Mouse (Mus musculus) kidney, embryonic 15.5 days (tissue): ENCODE results near the gene Ptges. TPM values are rescaled to one million over a fixed set of nuclear protein-coding genes. Genes with fewer than 3 reads are reported as not detected.
A peak's percentile ranks its signal among the peaks of the same experiment; 100 is the strongest.

Experiments used
- ATAC-seq: fragments of 200-750 bp; cut with Nextera tagmentation; replicated peaks from 2 replicates; pipeline ENCODE4 v1.8.0; 2017; ENCODE audit warnings: moderate TSS enrichment; ENCODE audit not compliant: low FRiP score
- H3K27ac ChIP-seq: fragments of 300-500 bp; sonication (generic); 2 replicates; pipeline ENCODE4 v1.5.1; 2015; ENCODE audit warnings: mild to moderate bottlenecking, inconsistent platforms
- H3K27me3 ChIP-seq: fragments of 300-500 bp; sonication (generic); 2 replicates; pipeline ENCODE4 v1.6.1; 2015; ENCODE audit warnings: inconsistent platforms
- H3K36me3 ChIP-seq: fragments of 300-500 bp; sonication (generic); 2 replicates; pipeline ENCODE4 v1.6.1; 2015; ENCODE audit warnings: inconsistent platforms
- H3K4me1 ChIP-seq: fragments of 300-500 bp; sonication (generic); 2 replicates; pipeline ENCODE4 v1.6.1; 2015; ENCODE audit warnings: inconsistent platforms
- H3K4me2 ChIP-seq: fragments of 300-500 bp; sonication (generic); 2 replicates; pipeline ENCODE4 v1.6.1; 2015; ENCODE audit warnings: moderate library complexity, mild to moderate bottlenecking, inconsistent platforms
- H3K4me3 ChIP-seq: fragments of 300-500 bp; sonication (generic); replicated peaks from 2 replicates; pipeline ENCODE4 v1.5.1; 2015; ENCODE audit warnings: mild to moderate bottlenecking, inconsistent platforms
- H3K9ac ChIP-seq: fragments of 300-500 bp; sonication (generic); 2 replicates; pipeline ENCODE4 v1.6.1; 2015; ENCODE audit warnings: mild to moderate bottlenecking, inconsistent platforms
- H3K9me3 ChIP-seq: fragments of 300-500 bp; sonication (generic); replicated peaks from 2 replicates; pipeline ENCODE4 v1.6.1; 2016; ENCODE audit warnings: inconsistent platforms
- WGBS: fragments of 180-500 bp; shearing (Covaris S2); methylation state at CpG from one replicate; pipeline ENCODE4 v1.1.7; 2015; ENCODE audit warnings: mixed read lengths; 5-methylcytosine and 5-hydroxymethylcytosine counted together
- polyA plus RNA-seq: library from polyadenylated mRNA; unstranded; fragments of >200 nt; fragmentation: Nextera tagmentation; extraction: Ambion mirVana; gene quantifications from 2 replicates; pipeline ENCODE4 v1.2.1, GENCODE M21; 2015

Ptges gene
- polyA plus RNA-seq, 1 experiment from 2014 or later: 13.3 TPM

DNA sequence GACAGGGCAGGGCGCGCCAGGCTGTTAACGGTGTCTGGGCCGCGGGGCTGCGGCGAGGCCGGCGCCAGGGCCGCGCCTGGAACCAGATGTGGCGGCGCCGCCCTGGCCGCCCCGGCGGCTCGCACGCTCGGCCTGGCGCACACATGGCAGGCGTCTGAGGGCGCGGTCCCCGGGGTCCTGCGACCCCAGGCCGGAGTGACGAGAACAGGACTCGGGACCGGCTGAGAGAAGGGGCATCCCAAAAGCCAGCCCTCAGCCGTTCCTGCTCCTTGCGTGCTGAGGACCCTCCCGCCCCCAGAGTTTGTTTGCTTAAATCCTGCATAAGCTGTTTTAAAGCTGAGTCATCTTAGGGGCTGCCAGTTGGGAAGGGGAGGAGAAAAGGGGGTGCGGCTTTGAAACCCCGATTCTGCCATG is 64.7 kb downstream of the Ptges start:
- peak overlapping the region; percentile 43; the same call in 1 of the 2 replicates for H3K27ac ChIP-seq
- peak overlapping the region; percentile 32; the same call in 1 of the 2 replicates for H3K9ac ChIP-seq
- H3K4me3 ChIP-seq: peak overlapping the region; percentile 35
- ATAC-seq: peak; percentile 54; the same call in 1 of the 2 replicates
- no peaks in the 10 kb centered on the region for H3K36me3 ChIP-seq
- 3% methylated on average over 35 of the region's 35 CpGs for WGBS
- peaks cover 24% of the 10 kb centered on the region for H3K4me1 ChIP-seq
- peaks cover 17% of the 10 kb centered on the region for H3K27me3 ChIP-seq
- H3K4me2 ChIP-seq: peak overlapping the region; percentile 60
- H3K9me3 ChIP-seq: no peaks in the 10 kb centered on the region

DNA sequence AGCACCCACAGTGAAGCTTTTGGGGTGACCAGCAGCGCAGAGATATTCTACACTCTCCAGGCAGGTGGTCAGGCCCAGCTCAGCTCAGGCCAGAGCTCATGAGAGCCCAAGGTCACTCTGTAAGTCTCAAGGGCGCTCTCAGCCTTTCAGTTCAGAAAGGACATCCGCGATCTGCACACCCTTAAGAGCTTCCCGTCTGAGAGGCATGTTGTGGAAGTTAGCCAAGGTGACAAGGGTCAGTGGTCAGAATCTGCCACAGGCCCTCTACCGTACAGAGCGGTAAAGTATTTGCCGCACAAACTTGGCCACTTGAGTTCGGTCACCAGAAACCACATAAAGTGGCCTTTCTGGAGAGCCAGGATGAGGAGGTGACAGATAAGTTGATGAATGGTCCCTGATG is 66.1 kb downstream of the Ptges start:
- Histone ChIP-seq H3K27me3 (peaks cover 17% of the 10 kb centered on the region), H3K9ac (0 out of 2 replicates have a peak overlapping the region, but pooled peaks have one; percentile 17), H3K27ac (no peak overlapping the region), H3K9me3 (no peaks in the 10 kb centered on the region), H3K4me3 (no peak overlapping the region), H3K36me3 (no peaks in the 10 kb centered on the region), H3K4me1 (peaks cover 30% of the 10 kb centered on the region), H3K4me2 (no peak overlapping the region)
- ATAC-seq: no peak
- WGBS: 29% methylated on average over 9 of the region's 9 CpGs

DNA sequence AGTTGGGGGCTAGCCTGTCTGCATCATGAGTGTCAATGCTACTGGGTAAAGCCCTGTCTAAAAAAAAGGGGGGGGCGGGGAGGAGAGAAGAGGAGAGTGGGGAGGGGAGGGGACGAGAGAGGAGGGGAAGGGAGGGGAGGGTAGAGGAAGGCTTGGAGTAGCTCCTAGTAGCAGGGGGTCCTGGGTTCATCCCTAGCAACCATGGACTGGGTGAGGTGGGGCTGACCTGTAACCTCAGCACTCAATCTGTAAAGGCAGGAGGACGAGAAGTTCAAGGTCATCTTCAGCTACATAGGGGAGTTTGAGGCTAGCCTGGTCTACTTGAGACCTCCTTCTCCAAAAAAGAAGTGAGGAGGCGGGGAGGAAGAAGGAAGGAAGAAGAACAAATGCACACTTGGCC is 67.6 kb downstream of the Ptges start:
- H3K9ac ChIP-seq: no peak overlapping the region
- no peak overlapping the region for H3K4me2 ChIP-seq
- peaks cover 17% of the 10 kb centered on the region for H3K27me3 ChIP-seq
- H3K4me1 ChIP-seq: peaks cover 33% of the 10 kb centered on the region
- no peaks in the 10 kb centered on the region for H3K9me3 ChIP-seq
- H3K27ac ChIP-seq: no peak overlapping the region
- WGBS: 75% methylated on average over 4 of the region's 4 CpGs
- no peak for ATAC-seq
- no peak overlapping the region for H3K4me3 ChIP-seq
- H3K36me3 ChIP-seq: no peaks in the 10 kb centered on the region

DNA sequence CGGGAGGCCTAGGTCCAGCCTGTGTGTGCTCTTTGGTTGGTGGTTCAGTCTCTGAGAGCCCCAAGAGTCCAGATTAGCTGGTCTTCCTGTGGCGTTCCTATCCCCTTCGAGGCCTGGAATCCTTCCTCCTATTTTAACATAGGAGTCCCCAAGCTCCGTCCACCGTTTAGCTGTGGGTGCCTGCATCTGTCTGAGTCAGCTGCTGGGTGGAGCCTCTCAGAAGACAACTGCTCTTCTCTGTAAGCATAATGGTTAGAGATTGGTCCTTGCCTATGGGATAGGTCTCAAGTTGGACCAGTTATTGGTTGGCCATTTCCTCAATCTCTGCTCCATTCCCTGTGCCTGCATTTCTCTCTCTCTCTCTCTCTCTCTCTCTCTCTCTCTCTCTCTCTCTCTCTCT is 69.9 kb downstream of the Ptges start:
- H3K4me1 ChIP-seq: peaks cover 25% of the 10 kb centered on the region
- H3K9me3 ChIP-seq: no peaks in the 10 kb centered on the region
- no peak overlapping the region for H3K27ac ChIP-seq
- no peak overlapping the region for H3K4me2 ChIP-seq
- H3K4me3 ChIP-seq: no peak overlapping the region
- 69% methylated on average over 5 of the region's 5 CpGs for WGBS
- H3K36me3 ChIP-seq: no peaks in the 10 kb centered on the region
- ATAC-seq: no peak
- no peak overlapping the region for H3K9ac ChIP-seq
- H3K27me3 ChIP-seq: peaks cover 13% of the 10 kb centered on the region

DNA sequence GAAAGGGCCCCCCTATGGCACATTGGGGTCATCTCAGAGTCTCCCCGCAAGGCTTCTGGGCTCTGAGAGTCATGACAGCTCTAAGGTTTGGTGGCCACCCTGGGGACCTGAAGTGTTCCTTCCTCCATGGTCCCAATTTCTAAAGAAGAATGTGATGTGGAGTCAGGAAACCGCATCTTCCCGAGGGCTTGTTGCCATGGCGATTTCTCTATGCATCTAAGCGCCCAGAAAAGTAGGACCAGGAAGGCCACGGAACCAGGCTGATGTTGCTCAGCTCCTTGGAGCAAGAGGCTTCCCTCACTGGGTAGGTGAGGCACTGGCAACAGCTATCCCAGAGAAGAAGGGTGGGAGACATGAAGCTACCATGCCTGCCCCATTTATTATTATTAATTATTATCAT is 72.6 kb downstream of the Ptges start:
- WGBS: 75% methylated on average over 6 of the region's 6 CpGs
- no peak overlapping the region for H3K4me3 ChIP-seq
- H3K27me3 ChIP-seq: no peaks in the 10 kb centered on the region
- no peak for ATAC-seq
- no peaks in the 10 kb centered on the region for H3K9me3 ChIP-seq
- H3K9ac ChIP-seq: no peak overlapping the region
- no peak overlapping the region for H3K27ac ChIP-seq
- no peaks in the 10 kb centered on the region for H3K36me3 ChIP-seq
- peaks cover 21% of the 10 kb centered on the region for H3K4me1 ChIP-seq
- H3K4me2 ChIP-seq: no peak overlapping the region

DNA sequence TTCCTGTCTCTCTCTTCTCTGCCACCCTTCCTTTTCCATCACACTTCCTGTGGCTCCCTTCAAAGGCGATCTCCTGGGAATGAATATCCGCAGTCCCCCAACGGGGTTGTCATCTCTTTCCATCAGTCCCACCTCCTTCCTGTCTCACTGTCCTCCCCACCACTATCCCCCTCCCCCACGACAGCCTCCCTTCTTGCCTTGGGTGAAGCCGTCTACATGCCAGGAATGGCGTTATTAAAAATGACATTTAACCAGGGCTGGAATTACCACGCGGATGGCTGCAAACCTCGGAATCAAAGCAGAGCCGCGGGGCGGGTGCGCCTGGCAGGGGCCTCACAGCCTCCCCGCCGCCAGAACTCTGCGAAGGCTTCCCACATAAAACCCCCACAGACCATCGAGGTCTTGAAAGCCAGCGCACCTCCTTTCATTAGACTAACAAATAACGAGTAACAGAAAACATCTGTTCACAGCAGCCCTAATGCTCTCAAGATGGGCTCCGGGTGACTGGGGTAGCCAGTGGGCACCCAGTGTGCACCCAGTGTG is 76.8 kb downstream of the Ptges start:
- Histone ChIP-seq H3K4me2 (no peak overlapping the region), H3K27ac (no peak overlapping the region)

DNA sequence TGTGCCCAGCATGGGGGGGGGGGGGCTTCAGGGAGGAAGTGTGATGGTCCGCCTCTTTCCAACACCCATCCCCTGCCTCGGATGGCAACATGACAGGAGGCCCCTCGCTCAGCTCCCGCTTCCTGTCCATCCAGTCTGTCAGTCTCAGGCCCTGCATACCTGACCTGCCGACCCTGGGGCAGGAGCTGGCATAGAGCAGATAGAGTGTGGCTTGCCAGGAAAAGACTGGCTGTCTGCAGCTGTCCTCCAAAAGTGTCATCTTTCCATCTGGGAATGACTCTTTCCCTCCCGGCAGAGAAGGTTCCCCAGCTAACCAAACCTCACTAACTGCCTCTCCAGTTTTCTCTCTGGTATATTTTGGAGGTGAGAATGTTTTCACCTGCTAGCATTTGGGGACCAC is 79.1 kb downstream of the Ptges start:
- H3K36me3 ChIP-seq: no peaks in the 10 kb centered on the region
- 21% methylated on average over 6 of the region's 6 CpGs for WGBS
- peaks cover 10% of the 10 kb centered on the region for H3K27me3 ChIP-seq
- H3K27ac ChIP-seq: no peak overlapping the region
- H3K4me2 ChIP-seq: no peak overlapping the region
- H3K4me3 ChIP-seq: no peak overlapping the region
- H3K9ac ChIP-seq: no peak overlapping the region
- ATAC-seq: no peak
- H3K4me1 ChIP-seq: peaks cover 37% of the 10 kb centered on the region
- no peaks in the 10 kb centered on the region for H3K9me3 ChIP-seq

More for the DNA sequence above, 76.8 kb downstream of the Ptges start:
- H3K9ac ChIP-seq: no peak overlapping the region
- ATAC-seq: no peak
- H3K36me3 ChIP-seq: no peaks in the 10 kb centered on the region
- WGBS: 20% methylated on average over 20 of the region's 20 CpGs
- H3K4me1 ChIP-seq: peaks cover 20% of the 10 kb centered on the region
- no peaks in the 10 kb centered on the region for H3K9me3 ChIP-seq
- H3K4me3 ChIP-seq: no peak overlapping the region
- H3K27me3 ChIP-seq: no peaks in the 10 kb centered on the region

DNA sequence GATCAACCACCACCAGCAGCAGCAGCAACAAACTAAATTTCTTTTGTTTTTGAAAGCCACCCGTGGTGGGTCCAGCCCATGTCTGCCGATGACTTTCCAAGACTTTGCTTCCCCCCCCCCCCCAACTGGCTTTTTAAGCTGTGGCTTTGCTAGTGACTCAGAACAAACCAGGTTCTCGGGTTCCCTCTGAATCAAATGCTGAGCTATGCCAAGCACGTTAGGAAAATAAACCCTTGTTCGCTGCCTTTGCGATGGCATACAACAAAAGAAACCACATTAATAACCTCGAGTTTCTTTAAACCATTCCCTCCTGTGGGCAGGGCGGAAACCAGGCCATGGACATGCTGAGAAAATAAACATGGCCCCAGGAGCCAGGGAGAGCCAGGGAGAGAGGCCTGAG is 81.5 kb downstream of the Ptges start:
- H3K9me3 ChIP-seq: no peaks in the 10 kb centered on the region
- H3K36me3 ChIP-seq: no peaks in the 10 kb centered on the region
- no peak overlapping the region for H3K27ac ChIP-seq
- H3K4me2 ChIP-seq: no peak overlapping the region
- H3K9ac ChIP-seq: no peak overlapping the region
- peaks cover 24% of the 10 kb centered on the region for H3K27me3 ChIP-seq
- no peak for ATAC-seq
- H3K4me3 ChIP-seq: no peak overlapping the region
- peaks cover 44% of the 10 kb centered on the region for H3K4me1 ChIP-seq
- WGBS: 56% methylated on average over 8 of the region's 8 CpGs

DNA sequence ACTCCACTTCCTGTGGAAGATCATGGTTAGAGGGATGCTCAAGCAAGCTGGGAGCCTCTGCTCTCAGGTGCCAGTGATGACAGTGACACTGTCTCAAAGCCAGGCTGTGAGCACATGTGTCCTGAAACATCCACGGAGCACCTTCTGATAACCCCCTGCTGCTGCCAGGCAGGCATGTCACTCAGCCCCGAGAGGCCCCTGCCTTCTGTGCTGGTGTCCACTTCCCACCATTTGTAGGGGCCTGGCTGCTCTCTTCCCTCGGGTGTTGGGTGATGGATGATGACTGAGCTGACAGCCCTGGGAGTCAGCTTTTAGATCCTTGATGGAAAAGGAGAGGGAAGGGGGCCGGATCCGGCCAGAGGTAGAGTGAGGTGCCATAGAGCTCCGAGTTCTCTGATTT is 82.9 kb downstream of the Ptges start:
- H3K4me2 ChIP-seq: peak overlapping the region; percentile 95
- no peak overlapping the region for H3K9ac ChIP-seq
- H3K9me3 ChIP-seq: no peaks in the 10 kb centered on the region
- WGBS: 17% methylated on average over 6 of the region's 6 CpGs
- H3K36me3 ChIP-seq: no peaks in the 10 kb centered on the region
- H3K27ac ChIP-seq: no peak overlapping the region
- ATAC-seq: no peak
- H3K4me1 ChIP-seq: peaks cover 36% of the 10 kb centered on the region
- H3K4me3 ChIP-seq: no peak overlapping the region
- peaks cover 27% of the 10 kb centered on the region for H3K27me3 ChIP-seq

DNA sequence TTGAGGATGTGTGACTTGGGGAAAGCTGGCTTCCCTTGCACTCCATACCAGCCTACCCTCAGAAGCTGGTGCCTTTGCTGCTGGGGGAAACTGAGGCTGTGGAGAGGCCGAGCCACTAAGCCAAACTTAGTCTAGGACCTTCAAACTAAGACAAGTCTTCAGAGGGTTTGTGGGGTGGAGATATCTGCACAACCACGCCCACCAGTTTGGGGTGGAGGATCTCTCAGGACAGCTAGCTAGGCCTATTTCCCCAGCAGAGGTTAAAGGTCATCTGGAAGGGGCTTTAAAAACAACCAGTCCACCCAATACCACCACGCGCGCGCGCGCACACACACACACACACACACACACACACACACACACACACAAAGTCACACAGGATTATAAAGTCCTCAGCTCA is 83.4 kb downstream of the Ptges start:
- WGBS: 72% methylated on average over 8 of the region's 8 CpGs
- Histone ChIP-seq H3K27me3 (peaks cover 27% of the 10 kb centered on the region), H3K9ac (peak overlapping the region; percentile 75; the same call in 1 of the 2 replicates), H3K4me1 (peaks cover 36% of the 10 kb centered on the region), H3K36me3 (no peaks in the 10 kb centered on the region), H3K4me3 (peak overlapping the region; percentile 71), H3K4me2 (peak overlapping the region; percentile 95), H3K9me3 (no peaks in the 10 kb centered on the region), H3K27ac (no peak overlapping the region)
- 0 out of 2 replicates have a peak, but pooled peaks have one; percentile 3 for ATAC-seq

DNA sequence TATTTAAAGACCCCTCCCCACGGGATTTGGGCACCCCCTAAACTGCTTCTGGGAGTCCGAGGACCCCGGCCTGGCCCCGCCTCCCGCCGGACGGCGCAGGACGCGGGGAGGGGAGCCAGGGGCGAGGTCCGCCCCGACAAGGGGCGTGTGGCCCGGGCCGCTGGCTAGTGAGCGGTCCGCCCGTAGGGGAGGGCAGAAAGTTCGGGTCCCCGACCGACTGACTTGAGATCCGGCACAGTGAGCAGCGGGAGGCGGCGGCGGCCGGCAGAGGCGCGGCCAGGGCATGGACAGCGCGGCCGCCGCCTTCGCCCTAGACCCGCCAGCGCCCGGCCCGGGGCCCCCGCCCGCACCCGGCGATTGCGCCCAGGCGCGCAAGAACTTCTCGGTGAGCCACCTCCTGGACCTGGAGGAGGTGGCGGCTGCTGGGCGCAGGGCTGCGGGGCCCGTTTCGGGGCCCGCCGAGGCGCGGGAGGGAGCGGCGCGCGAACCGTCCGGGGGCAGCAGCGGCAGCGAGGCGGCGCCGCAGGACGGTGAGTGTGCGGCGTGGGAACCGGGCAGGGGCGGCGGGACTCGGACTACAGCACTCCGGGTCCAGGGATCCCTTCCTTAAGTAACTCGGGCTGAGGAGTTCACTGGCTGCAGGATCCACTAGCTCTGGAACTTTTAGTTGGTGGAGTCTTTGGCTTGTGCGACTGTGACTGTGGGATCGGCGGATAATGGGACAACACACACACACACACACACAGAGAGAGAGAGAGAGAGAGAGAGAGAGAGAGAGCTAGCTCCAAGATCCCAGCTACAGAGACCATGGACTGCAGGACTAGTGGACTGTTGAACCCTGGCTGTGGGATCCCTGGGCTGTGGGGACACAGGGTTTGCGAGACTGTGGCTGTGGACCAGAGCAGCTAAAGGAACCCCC is 84.3 kb downstream of the Ptges start:
- Histone ChIP-seq H3K4me1 (peaks cover 33% of the 10 kb centered on the region), H3K9me3 (no peaks in the 10 kb centered on the region), H3K4me2 (peak overlapping the region; percentile 95), H3K9ac (peak overlapping the region; percentile 75), H3K27ac (peak overlapping the region; percentile 41; the same call in 1 of the 2 replicates), H3K27me3 (peaks cover 27% of the 10 kb centered on the region), H3K36me3 (no peaks in the 10 kb centered on the region), H3K4me3 (peak overlapping the region; percentile 71)
- 1% methylated on average over 77 of the region's 80 CpGs for WGBS
- ATAC-seq: peak; percentile 55; the same call in 1 of the 2 replicates

DNA sequence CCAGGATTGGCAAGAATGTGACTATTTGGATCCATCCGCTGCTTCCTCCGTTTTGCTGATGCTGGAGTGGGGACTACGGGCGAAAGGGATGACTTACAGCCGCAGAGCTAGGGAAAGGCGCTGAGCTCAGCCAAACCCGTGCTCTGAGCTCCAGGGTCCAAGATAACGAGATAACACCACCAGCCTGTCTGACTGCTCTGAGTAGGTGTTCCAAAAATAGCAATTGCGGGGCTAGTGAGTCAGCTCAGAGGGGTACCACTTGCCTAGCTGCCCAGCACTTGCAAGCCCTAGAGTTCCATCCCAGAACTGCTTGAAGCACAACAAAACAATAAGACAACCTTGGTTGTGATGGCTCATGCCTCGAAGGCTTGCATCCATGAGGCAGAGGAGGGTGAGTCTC is 87.0 kb downstream of the Ptges start:
- 42% methylated on average over 10 of the region's 10 CpGs for WGBS
- Histone ChIP-seq H3K9me3 (no peaks in the 10 kb centered on the region), H3K27ac (no peak overlapping the region), H3K4me1 (peaks cover 28% of the 10 kb centered on the region), H3K4me3 (no peak overlapping the region), H3K9ac (no peak overlapping the region), H3K4me2 (no peak overlapping the region), H3K27me3 (peaks cover 27% of the 10 kb centered on the region), H3K36me3 (no peaks in the 10 kb centered on the region)
- ATAC-seq: no peak
